Mouse (Mus musculus) cerebellum, adult 11-12 months (tissue): ENCODE data around the gene Vmn1r25.
"Not testable (repeated sequence)": the region's sequence is repeated elsewhere in the genome, so short reads cannot be mapped to it uniquely, and the experiment has no call there.

Experiments
- DNase-seq: peaks from one replicate; pipeline ENCODE4 v3.0.0; 2022

The Vmn1r25 gene

DNA sequence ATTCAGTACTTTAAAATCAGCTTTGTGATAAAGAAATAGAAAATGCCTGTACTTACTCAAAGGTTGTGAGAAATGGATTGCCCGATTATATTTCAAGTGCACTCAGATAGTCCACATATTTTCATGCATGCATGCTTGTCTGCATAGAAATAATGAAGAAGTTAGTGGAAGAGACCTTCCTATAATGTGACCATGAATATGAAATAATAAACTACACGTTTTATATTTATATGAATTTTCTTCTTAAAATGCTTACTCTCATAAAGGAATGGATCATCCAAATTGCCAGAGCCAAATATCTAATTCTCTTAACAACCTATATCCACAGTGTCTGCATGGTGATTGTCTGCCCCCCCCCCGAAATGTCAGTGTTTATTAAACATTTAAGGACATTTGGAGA is at the start of gene Vmn1r25:
TSS of gene Vmn1r25 (minus strand) at position 101 of the 400 bp plus-strand sequence.
- no peak for DNase-seq

DNA sequence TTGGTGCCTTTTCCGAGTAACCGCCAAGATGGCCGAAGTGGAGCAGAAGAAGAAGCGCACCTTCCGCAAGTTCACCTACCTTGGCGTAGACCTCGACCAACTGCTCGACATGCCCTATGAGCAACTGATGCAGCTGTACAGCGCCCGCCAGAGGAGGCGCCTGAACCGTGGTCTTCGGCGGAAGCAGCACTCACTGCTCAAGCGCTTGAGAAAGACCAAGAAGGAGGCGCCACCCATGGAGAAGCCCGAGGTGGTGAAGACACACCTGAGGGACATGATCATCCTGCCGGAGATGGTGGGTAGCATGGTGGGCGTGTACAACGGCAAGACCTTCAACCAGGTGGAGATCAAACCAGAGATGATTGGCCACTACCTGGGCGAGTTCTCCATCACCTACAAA is 36.9 kb upstream of the Vmn1r25 start:
- not testable (repeated sequence) for DNase-seq

DNA sequence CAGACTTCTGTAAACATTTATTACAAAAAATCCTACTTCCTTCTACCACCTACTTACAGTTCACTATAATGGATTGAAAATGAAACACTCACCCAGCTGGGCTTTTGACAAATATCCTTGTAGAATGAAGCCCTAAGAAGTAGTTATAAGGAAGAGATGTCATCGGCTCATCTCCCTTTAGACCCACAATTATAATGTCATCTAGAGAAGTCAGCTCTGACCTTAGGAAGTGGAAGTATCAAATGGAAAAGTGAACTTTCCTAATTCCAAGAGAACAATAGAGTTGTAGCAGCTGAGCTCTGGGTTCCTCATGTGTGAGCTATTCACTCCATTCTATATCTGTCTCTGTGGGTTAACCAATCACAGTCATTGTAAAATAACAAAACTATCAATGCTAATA is 34.4 kb upstream of the Vmn1r25 start, which contains the start of gene Vmn1r26:
TSS of gene Vmn1r26 (minus strand) at position 101 of the 400 bp plus-strand sequence.
- DNase-seq = no peak

DNA sequence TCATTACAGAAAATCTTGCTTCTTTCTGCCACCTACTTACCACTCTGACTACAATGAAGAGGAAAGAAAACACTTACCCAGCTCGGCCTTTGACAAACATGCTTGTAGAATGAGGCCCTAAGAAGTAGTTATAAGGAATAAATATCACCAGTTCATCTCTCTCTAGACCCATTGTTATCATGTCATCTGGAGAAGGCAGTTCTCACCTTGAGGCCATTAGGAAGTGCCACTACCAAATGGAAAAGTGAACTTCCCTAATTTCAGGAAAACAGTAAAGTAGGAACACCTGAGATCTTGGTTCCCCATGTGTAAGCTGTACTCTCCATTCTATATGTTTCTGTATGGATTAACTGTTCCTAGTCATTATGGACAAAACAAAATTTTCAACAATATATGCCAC is 19.2 kb downstream of the Vmn1r25 start, which contains the start of gene Vmn1r24:
TSS of gene Vmn1r24 (minus strand) at position 101 of the 400 bp plus-strand sequence.
- DNase-seq = not testable (repeated sequence)
